Mouse (Mus musculus): ENCODE results near the gene Gtf2ird2. TPM values are rescaled to one million over a fixed set of nuclear protein-coding genes. Genes with fewer than 3 reads are reported as not detected.

The Gtf2ird2 gene
- polyA plus RNA-seq, 1 experiment from 2014 or later, result 11.0 TPM

- Histone ChIP-seq H3K9ac (replicated peaks; ENCODE audit: low read length) (no peak overlapping the region), H3K27ac (ENCODE audit: low read length) (peak overlapping the region; percentile 13; the same call in 1 of the 2 replicates), H3K9me3 (ENCODE audit: low read length) (no peaks in the 10 kb centered on the region), H3K27me3 (ENCODE audit: insufficient read depth, low read length) (no peaks in the 10 kb centered on the region), H3K4me2 (replicated peaks; ENCODE audit: low read depth, low read length) (no peak overlapping the region), H3K4me3 (ENCODE audit: low read length) (no peak overlapping the region), H3K36me3 (ENCODE audit: insufficient read depth, low read length) (0 out of 2 replicates have a peak, but pooled peaks cover 8% of the 10 kb centered on the region), H3K4me1 (ENCODE audit: insufficient read depth, low read length) (peaks cover 8% of the 10 kb centered on the region)
- ATAC-seq (ENCODE audit: low FRiP score, low TSS enrichment), result peak; percentile 60
- WGBS, result 14% methylated on average over 11 of the region's 11 CpGs
Observed at GRCm38 (mm10) chr5:134209931-134210554, 26.2 kb downstream of the Gtf2ird2 start.

- no peak overlapping the region for H3K9ac ChIP-seq (replicated peaks; ENCODE audit: low read length)
- WGBS, result 59% methylated on average over 12 of the region's 12 CpGs
- ATAC-seq (ENCODE audit: low FRiP score, low TSS enrichment), result no peak
Observed at GRCm38 (mm10) chr5:134214021-134214806, 30.4 kb downstream of the Gtf2ird2 start.

GRCm38 (mm10) chr5:134217900-134218299 lies 34.1 kb downstream of the Gtf2ird2 start:
- Histone ChIP-seq H3K27me3 (ENCODE audit: insufficient read depth, low read length) (no peaks in the 10 kb centered on the region; the same call in 1 of the 2 replicates), H3K4me1 (ENCODE audit: insufficient read depth, low read length) (peaks cover 13% of the 10 kb centered on the region), H3K9ac (replicated peaks; ENCODE audit: low read length) (no peak overlapping the region), H3K27ac (ENCODE audit: low read length) (no peak overlapping the region), H3K36me3 (ENCODE audit: insufficient read depth, low read length) (peaks cover 16% of the 10 kb centered on the region; the same call in 1 of the 2 replicates), H3K4me3 (ENCODE audit: low read length) (no peak overlapping the region), H3K9me3 (ENCODE audit: low read length) (no peaks in the 10 kb centered on the region), H3K4me2 (replicated peaks; ENCODE audit: low read depth, low read length) (no peak overlapping the region)
- WGBS, result 57% methylated on average over 7 of the region's 7 CpGs
- ATAC-seq (ENCODE audit: low FRiP score, low TSS enrichment), result no peak

More at GRCm38 (mm10) chr5:134214021-134214806, 30.4 kb downstream of the Gtf2ird2 start:
- H3K36me3 ChIP-seq (ENCODE audit: insufficient read depth, low read length), result peaks cover 23% of the 10 kb centered on the region; the same call in 1 of the 2 replicates
- H3K27me3 ChIP-seq (ENCODE audit: insufficient read depth, low read length), result no peaks in the 10 kb centered on the region
- H3K4me1 ChIP-seq (ENCODE audit: insufficient read depth, low read length), result peaks cover 8% of the 10 kb centered on the region
- H3K4me3 ChIP-seq (ENCODE audit: low read length), result no peak overlapping the region
- no peak overlapping the region for H3K27ac ChIP-seq (ENCODE audit: low read length)
- H3K4me2 ChIP-seq (replicated peaks; ENCODE audit: low read depth, low read length), result no peak overlapping the region
- no peaks in the 10 kb centered on the region for H3K9me3 ChIP-seq (ENCODE audit: low read length)

DNA sequence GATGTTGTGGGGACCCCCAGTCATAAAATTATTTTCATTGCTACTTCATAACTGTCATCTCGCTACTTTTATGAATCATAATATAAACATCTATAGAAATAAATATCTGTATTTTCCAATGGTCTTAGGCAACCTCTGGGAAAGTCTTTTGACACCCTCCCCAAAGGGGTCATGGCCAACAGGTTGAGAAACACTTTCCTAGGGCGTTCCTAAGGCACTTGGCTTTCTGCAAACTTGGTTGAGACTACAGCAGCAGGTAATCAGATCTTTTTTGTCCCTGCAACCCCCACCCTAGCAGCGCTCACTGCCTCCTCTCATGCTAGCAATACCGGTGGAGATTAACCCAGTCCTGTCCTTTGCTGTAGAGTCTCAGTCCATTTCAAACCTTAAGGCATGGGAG lies 37.5 kb downstream of the Gtf2ird2 start:
- Histone ChIP-seq H3K4me1 (ENCODE audit: insufficient read depth, low read length) (peaks cover 15% of the 10 kb centered on the region), H3K4me2 (replicated peaks; ENCODE audit: low read depth, low read length) (peak overlapping the region; percentile 73), H3K9me3 (ENCODE audit: low read length) (no peaks in the 10 kb centered on the region), H3K36me3 (ENCODE audit: insufficient read depth, low read length) (peaks cover 13% of the 10 kb centered on the region; the same call in 1 of the 2 replicates), H3K27me3 (ENCODE audit: insufficient read depth, low read length) (no peaks in the 10 kb centered on the region; the same call in 1 of the 2 replicates), H3K27ac (ENCODE audit: low read length) (no peak overlapping the region), H3K9ac (replicated peaks; ENCODE audit: low read length) (peak overlapping the region; percentile 63), H3K4me3 (ENCODE audit: low read length) (peak overlapping the region; percentile 41)
- whole genome bisulfite sequencing, result 41% methylated on average over 4 of the region's 4 CpGs
- ATAC-seq (ENCODE audit: low FRiP score, low TSS enrichment), result no peak

- Histone ChIP-seq H3K4me2 (replicated peaks; ENCODE audit: low read depth, low read length) (peak overlapping the region; percentile 73), H3K9ac (replicated peaks; ENCODE audit: low read length) (peak overlapping the region; percentile 63), H3K4me1 (ENCODE audit: insufficient read depth, low read length) (peaks cover 20% of the 10 kb centered on the region), H3K9me3 (ENCODE audit: low read length) (no peaks in the 10 kb centered on the region), H3K27me3 (ENCODE audit: insufficient read depth, low read length) (no peaks in the 10 kb centered on the region; the same call in 1 of the 2 replicates), H3K4me3 (ENCODE audit: low read length) (peak overlapping the region; percentile 41), H3K36me3 (ENCODE audit: insufficient read depth, low read length) (peaks cover 8% of the 10 kb centered on the region; the same call in 1 of the 2 replicates), H3K27ac (ENCODE audit: low read length) (no peak overlapping the region)
- 2% methylated on average over 36 of the region's 36 CpGs for WGBS
- ATAC-seq (ENCODE audit: low FRiP score, low TSS enrichment), result peak; percentile 55; the same call in 1 of the 2 replicates
Observed at GRCm38 (mm10) chr5:134221708-134222150, 37.9 kb downstream of the Gtf2ird2 start.

DNA sequence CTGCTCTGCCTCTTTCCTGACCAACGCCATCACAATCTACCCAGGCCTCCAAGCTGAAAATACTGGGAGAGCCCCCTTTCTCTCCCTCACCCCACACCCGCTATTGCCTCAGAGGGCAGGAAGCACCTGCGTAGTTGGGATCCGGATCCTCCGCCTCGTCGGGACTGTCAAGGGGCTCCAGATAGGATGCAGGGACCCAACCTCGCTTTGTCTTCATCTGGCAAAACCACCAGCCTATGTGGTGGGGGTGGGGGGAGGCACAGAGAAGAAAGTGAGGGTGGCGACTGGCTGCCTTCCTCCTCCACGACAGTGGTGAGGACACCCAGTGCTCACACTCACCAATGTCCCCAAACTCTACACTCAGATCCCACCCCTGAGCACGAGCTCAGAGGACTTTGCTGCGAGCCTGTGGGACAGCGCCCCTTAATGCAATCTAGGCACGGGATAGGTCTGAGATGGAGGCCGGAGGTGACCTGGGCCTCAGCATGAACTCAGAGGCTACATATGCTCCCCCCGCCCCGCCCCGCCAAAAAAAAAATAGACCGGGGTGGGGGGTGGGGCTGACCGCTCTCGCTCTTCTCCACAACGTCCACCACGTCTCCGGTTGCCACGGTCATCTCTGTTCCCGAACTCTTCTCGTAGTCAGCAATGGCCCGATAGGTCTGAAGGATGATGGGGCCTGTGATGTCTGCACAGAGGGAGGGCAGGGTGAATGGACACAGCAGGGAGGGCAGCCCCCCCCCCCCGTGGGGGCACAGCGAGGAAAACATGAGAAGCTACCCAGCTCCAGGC lies 41.5 kb downstream of the Gtf2ird2 start:
- Histone ChIP-seq H3K9ac (replicated peaks; ENCODE audit: low read length) (no peak overlapping the region), H3K27ac (ENCODE audit: low read length) (no peak overlapping the region), H3K4me3 (ENCODE audit: low read length) (no peak overlapping the region), H3K4me2 (replicated peaks; ENCODE audit: low read depth, low read length) (no peak overlapping the region), H3K4me1 (ENCODE audit: insufficient read depth, low read length) (peaks cover 32% of the 10 kb centered on the region), H3K9me3 (ENCODE audit: low read length) (no peaks in the 10 kb centered on the region), H3K27me3 (ENCODE audit: insufficient read depth, low read length) (no peaks in the 10 kb centered on the region; the same call in 1 of the 2 replicates), H3K36me3 (ENCODE audit: insufficient read depth, low read length) (no peaks in the 10 kb centered on the region)
- 75% methylated on average over 30 of the region's 30 CpGs for WGBS
- ATAC-seq (ENCODE audit: low FRiP score, low TSS enrichment), result no peak

DNA sequence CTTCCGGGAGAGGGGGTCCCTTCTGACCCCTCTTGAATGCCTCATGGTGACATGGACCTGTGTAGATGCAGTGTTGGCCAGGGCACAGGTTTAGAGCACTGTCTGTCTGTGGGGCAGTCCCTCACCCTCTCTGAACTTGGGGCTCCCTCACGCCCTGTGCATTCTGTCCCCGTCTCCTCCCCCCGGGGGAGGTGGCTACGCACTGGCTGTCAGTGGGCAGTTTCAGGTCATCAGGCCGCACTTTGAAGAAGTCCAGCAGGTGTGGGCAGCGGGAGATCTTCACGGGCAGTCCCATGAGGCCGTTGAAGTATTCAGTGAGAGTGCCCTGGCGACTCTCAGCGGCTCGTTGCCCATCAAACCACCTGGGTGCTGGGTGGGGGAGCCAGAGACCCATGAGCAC lies 43.1 kb downstream of the Gtf2ird2 start:
- Histone ChIP-seq H3K27me3 (ENCODE audit: insufficient read depth, low read length) (no peaks in the 10 kb centered on the region; the same call in 1 of the 2 replicates), H3K9ac (replicated peaks; ENCODE audit: low read length) (0 out of 2 replicates have a peak overlapping the region, but pooled peaks have one; percentile 13), H3K4me2 (replicated peaks; ENCODE audit: low read depth, low read length) (no peak overlapping the region), H3K27ac (ENCODE audit: low read length) (no peak overlapping the region), H3K9me3 (ENCODE audit: low read length) (no peaks in the 10 kb centered on the region), H3K36me3 (ENCODE audit: insufficient read depth, low read length) (no peaks in the 10 kb centered on the region), H3K4me1 (ENCODE audit: insufficient read depth, low read length) (peaks cover 25% of the 10 kb centered on the region), H3K4me3 (ENCODE audit: low read length) (no peak overlapping the region)
- peak; percentile 28; the same call in 1 of the 2 replicates for ATAC-seq (ENCODE audit: low FRiP score, low TSS enrichment)
- WGBS, result 30% methylated on average over 12 of the region's 12 CpGs

DNA sequence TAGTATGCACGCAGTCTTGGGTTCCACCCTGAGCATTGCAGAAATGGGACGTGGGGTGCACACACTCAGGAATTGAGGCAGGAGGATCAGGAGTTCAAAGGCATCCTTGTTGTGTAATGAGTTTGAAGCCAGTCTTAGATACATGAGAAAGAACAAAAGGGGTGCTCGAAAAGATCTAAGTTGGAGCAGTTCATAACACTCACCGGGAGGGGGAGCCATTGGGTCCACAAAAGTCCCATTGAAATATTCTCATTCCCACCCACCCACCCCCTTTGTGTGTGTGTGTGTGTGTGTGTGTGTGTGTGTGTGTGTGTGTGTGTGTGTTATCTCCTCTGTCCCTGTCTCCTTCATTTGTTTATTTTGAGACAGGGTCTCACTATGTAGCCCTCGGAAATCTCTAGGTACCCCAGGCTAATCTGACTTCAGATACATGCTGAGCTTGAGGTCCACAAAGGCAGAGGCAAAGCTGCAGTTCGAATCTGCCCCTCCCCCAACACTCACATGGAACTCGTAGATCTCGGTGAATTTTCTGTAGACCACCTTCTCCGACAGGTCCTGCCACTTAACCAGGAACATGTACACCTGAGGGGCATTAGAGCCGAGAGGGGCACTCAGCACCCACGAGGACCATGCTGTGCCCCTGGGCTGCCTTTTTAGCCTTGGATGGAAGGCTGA lies 43.9 kb downstream of the Gtf2ird2 start:
- Histone ChIP-seq H3K9me3 (ENCODE audit: low read length) (no peaks in the 10 kb centered on the region), H3K4me1 (ENCODE audit: insufficient read depth, low read length) (peaks cover 26% of the 10 kb centered on the region), H3K9ac (replicated peaks; ENCODE audit: low read length) (no peak overlapping the region), H3K4me3 (ENCODE audit: low read length) (no peak overlapping the region), H3K36me3 (ENCODE audit: insufficient read depth, low read length) (no peaks in the 10 kb centered on the region), H3K27ac (ENCODE audit: low read length) (no peak overlapping the region), H3K27me3 (ENCODE audit: insufficient read depth, low read length) (no peaks in the 10 kb centered on the region; the same call in 1 of the 2 replicates), H3K4me2 (replicated peaks; ENCODE audit: low read depth, low read length) (no peak overlapping the region)
- ATAC-seq (ENCODE audit: low FRiP score, low TSS enrichment), result no peak
- WGBS, result 47% methylated on average over 11 of the region's 11 CpGs

- WGBS, result 77% methylated on average over 6 of the region's 6 CpGs
- Histone ChIP-seq H3K9me3 (ENCODE audit: low read length) (no peaks in the 10 kb centered on the region), H3K4me3 (ENCODE audit: low read length) (no peak overlapping the region), H3K27ac (ENCODE audit: low read length) (no peak overlapping the region), H3K4me2 (replicated peaks; ENCODE audit: low read depth, low read length) (no peak overlapping the region), H3K36me3 (ENCODE audit: insufficient read depth, low read length) (no peaks in the 10 kb centered on the region), H3K27me3 (ENCODE audit: insufficient read depth, low read length) (no peaks in the 10 kb centered on the region), H3K4me1 (ENCODE audit: insufficient read depth, low read length) (peaks cover 27% of the 10 kb centered on the region), H3K9ac (replicated peaks; ENCODE audit: low read length) (no peak overlapping the region)
- no peak for ATAC-seq (ENCODE audit: low FRiP score, low TSS enrichment)
Observed at GRCm38 (mm10) chr5:134228249-134228638, 44.4 kb downstream of the Gtf2ird2 start.
